Mouse (Mus musculus) layer of hippocampus, adult 11-12 months (tissue): Measurements from ENCODE around the gene Smyd5.

Source experiments
- DNase-seq: peaks from one replicate; pipeline ENCODE4 v3.0.0; 2022; ENCODE audit warnings: low spot score

Gene Smyd5

DNA sequence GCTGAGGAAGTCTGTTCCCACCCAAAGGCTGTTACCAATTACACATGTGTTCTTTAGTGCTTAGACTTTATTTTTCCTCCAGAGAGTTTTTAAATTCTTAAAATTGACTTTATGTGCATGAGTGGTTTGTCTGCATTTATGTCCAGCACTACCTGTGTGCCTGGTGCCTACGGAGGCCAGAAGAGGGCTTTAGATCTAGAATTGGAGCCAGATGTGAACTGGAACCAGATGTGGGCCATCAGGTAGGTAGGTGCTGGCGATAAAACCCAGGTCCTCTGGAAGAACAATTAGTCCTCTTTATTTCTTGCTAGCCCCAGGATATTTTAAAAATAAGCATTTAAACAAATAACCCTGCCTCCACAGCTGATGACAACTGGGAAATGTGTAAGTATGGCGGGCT lies 59.8 kb downstream of the Smyd5 start:
- DNase-seq = no peak
